Mouse (Mus musculus): ENCODE measurements around the gene Thg1l. TPM values are rescaled to one million over a fixed set of nuclear protein-coding genes. Genes with fewer than 3 reads are reported as not detected.
A peak's percentile ranks its signal among the peaks of the same experiment; 100 is the strongest.

The Thg1l gene
- polyA plus RNA-seq, 1 experiment = 7.9 TPM

DNA sequence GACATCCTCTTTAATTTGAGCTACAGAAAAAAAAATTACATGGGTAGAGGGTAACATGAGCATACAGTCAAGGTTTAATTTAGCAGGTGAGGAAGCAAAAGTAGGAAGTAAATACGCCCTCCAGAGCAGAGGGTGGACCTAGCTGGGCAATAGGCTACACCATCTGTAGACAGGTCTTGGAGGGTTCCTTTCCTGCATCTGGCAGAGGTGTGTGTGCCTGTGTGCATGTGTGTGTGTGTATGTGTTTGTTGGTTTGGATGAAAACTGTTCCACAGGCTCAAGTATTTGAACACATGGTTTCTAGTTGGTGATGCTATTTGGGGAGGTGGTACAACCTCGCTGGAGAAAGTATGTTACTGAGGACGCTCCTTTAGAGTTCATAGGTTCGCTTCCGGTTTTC, 18.3 kb upstream of the Thg1l start:
- Histone ChIP-seq H3K27ac (ENCODE audit: insufficient read depth, low read depth, low read length) (no peak overlapping the region), H3K4me1 (ENCODE audit: control insufficient read depth, insufficient read depth, low read length) (no peaks in the 10 kb centered on the region), H3K36me3 (ENCODE audit: control insufficient read depth, insufficient read depth, low read length) (no peaks in the 10 kb centered on the region), H3K27me3 (replicated peaks; ENCODE audit: control insufficient read depth, insufficient read depth, low read length) (no peaks in the 10 kb centered on the region), H3K4me3 (ENCODE audit: insufficient read depth, low read depth, low read length) (no peak overlapping the region)
- TF ChIP-seq CTCF (conservative IDR thresholded peaks at IDR 0.05; ENCODE audit: insufficient read depth, insufficient read length, low read depth, low read length) (no peak), POLR2A (IDR thresholded peaks at IDR 0.05; ENCODE audit: low read depth, low read length) (no peak)
- no peak for DNase-seq
- 85% methylated on average over 5 of the region's 5 CpGs for WGBS

DNA sequence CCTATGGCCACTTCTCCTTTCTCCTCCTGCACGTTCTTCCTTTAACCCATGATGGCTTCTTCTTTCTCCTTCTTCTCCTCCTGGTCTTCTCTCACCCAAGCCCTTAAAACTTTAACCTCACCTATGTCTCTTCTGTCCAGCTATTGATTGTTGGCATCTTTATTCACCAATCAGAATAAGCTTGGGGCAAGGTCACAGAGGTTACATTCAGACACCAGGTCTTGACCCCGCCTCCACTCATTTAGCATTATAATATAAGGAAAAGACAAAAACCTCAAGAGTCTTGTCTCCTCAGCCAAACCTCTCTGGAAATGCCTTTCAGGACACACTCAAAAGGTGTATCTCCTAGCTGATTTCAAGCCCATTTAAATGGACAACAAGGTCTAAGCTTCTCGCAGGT, 13.2 kb upstream of the Thg1l start:
- H3K27me3 ChIP-seq (replicated peaks; ENCODE audit: control insufficient read depth, insufficient read depth, low read length) = no peaks in the 10 kb centered on the region
- no peaks in the 10 kb centered on the region for H3K4me1 ChIP-seq (ENCODE audit: control insufficient read depth, insufficient read depth, low read length)
- TF ChIP-seq CTCF (conservative IDR thresholded peaks at IDR 0.05; ENCODE audit: insufficient read depth, insufficient read length, low read depth, low read length) (no peak), POLR2A (IDR thresholded peaks at IDR 0.05; ENCODE audit: low read depth, low read length) (no peak)
- H3K4me3 ChIP-seq (ENCODE audit: insufficient read depth, low read depth, low read length) = no peak overlapping the region
- no peak for DNase-seq
- no peaks in the 10 kb centered on the region for H3K36me3 ChIP-seq (ENCODE audit: control insufficient read depth, insufficient read depth, low read length)
- H3K27ac ChIP-seq (ENCODE audit: insufficient read depth, low read depth, low read length) = no peak overlapping the region
- 90% methylated on average over 3 of the region's 3 CpGs for WGBS

DNA sequence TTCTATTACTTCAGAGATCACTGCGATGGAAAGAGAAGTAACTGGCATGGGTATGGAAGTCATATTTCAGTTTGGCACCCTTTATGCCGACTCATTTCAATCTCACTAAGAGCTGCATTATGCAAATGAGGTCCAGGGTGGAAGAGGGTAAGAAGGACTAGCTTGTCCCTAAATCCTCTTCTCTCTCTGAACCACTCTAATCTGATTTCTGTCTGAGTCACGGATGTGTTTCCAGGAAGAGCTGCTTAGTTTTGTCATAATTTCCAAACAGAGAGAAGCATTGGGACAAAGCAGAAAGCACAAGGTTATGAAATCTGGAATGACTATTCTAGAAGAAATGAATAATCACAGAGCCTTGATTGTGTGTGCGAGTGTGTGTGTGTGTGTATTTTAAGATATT, 11.6 kb upstream of the Thg1l start:
- no peaks in the 10 kb centered on the region for H3K36me3 ChIP-seq (ENCODE audit: control insufficient read depth, insufficient read depth, low read length)
- no peak overlapping the region for H3K27ac ChIP-seq (ENCODE audit: insufficient read depth, low read depth, low read length)
- 77% methylated on average over 4 of the region's 4 CpGs for WGBS
- no peak overlapping the region for H3K4me3 ChIP-seq (ENCODE audit: insufficient read depth, low read depth, low read length)
- no peaks in the 10 kb centered on the region for H3K4me1 ChIP-seq (ENCODE audit: control insufficient read depth, insufficient read depth, low read length)
- no peaks in the 10 kb centered on the region for H3K27me3 ChIP-seq (replicated peaks; ENCODE audit: control insufficient read depth, insufficient read depth, low read length)
- TF ChIP-seq POLR2A (IDR thresholded peaks at IDR 0.05; ENCODE audit: low read depth, low read length) (no peak), CTCF (conservative IDR thresholded peaks at IDR 0.05; ENCODE audit: insufficient read depth, insufficient read length, low read depth, low read length) (no peak)
- DNase-seq = no peak

DNA sequence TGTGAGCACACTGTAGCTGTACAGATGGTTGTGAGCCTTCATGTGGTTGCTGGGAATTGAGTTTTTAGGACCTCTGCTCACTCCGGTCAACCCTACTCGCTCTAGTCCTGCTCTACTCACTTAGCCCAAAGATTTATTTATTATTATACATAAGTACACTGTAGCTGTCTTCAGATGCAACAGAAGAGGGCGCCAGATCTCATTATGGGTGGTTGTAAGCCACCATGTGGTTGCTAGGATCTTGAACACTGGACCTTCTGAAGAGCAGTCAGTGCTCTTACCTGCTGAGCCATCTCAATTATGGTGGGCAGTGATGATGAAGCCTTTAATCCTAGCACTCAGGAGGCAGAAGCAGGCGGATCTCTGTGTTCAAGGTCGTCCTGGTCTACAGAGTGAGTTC, 4.7 kb upstream of the Thg1l start:
- no peak for DNase-seq
- TF ChIP-seq CTCF (conservative IDR thresholded peaks at IDR 0.05; ENCODE audit: insufficient read depth, insufficient read length, low read depth, low read length) (0 out of 2 replicates have a peak, but pooled peaks have one; percentile 4), POLR2A (IDR thresholded peaks at IDR 0.05; ENCODE audit: low read depth, low read length) (no peak)
- WGBS = 86% methylated on average over 5 of the region's 5 CpGs
- Histone ChIP-seq H3K27me3 (replicated peaks; ENCODE audit: control insufficient read depth, insufficient read depth, low read length) (no peaks in the 10 kb centered on the region), H3K36me3 (ENCODE audit: control insufficient read depth, insufficient read depth, low read length) (no peaks in the 10 kb centered on the region), H3K4me3 (ENCODE audit: insufficient read depth, low read depth, low read length) (no peak overlapping the region), H3K27ac (ENCODE audit: insufficient read depth, low read depth, low read length) (no peak overlapping the region), H3K4me1 (ENCODE audit: control insufficient read depth, insufficient read depth, low read length) (no peaks in the 10 kb centered on the region)

DNA sequence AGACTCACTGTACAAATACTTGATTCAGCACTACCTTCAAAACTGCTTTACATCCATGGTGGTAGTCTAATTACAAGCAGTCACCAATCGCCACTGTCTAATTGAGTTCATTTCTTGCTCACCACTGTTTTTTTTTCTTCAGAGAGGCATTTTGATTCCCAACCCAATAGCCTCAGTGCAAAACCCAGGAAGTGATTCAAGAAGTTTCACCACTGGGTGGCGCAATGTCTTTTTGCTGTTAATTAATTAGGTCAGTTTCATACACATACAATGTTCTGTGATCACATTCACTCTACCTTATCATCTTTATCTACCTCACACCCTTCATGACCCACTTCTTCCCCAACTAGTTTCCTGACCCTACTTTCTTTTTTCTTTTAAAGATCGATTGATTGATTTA, 4.3 kb upstream of the Thg1l start:
- DNase-seq = no peak
- no peaks in the 10 kb centered on the region for H3K36me3 ChIP-seq (ENCODE audit: control insufficient read depth, insufficient read depth, low read length)
- no peak overlapping the region for H3K4me3 ChIP-seq (ENCODE audit: insufficient read depth, low read depth, low read length)
- no peaks in the 10 kb centered on the region for H3K4me1 ChIP-seq (ENCODE audit: control insufficient read depth, insufficient read depth, low read length)
- 78% methylated on average over 3 of the region's 3 CpGs for WGBS
- no peak for TF ChIP-seq CTCF (conservative IDR thresholded peaks at IDR 0.05; ENCODE audit: insufficient read depth, insufficient read length, low read depth, low read length)
- no peak for TF ChIP-seq POLR2A (IDR thresholded peaks at IDR 0.05; ENCODE audit: low read depth, low read length)
- H3K27ac ChIP-seq (ENCODE audit: insufficient read depth, low read depth, low read length) = no peak overlapping the region
- no peaks in the 10 kb centered on the region for H3K27me3 ChIP-seq (replicated peaks; ENCODE audit: control insufficient read depth, insufficient read depth, low read length)

DNA sequence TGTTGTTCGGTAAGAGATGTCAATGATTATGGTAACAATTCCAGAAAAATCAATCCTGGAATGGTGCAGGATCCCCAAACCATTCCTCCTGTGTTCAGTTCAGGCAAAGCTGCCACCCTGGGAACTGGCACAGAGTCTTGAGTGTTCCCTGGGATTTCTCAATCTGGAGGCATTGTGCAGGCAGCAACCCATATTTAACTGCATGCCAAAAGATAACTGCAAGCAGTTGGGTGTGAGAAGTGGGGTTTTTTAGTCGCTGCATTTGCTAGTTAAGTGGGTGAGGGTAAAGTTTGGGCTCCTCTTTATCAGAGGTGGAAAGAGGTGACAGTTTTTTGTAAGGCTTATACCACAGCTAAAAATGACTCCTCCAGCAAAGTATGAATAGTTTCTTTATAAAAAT, 7.8 kb downstream of the Thg1l start:
- no peaks in the 10 kb centered on the region for H3K27me3 ChIP-seq (replicated peaks; ENCODE audit: control insufficient read depth, insufficient read depth, low read length)
- WGBS = 89% methylated on average over 2 of the region's 2 CpGs

DNA sequence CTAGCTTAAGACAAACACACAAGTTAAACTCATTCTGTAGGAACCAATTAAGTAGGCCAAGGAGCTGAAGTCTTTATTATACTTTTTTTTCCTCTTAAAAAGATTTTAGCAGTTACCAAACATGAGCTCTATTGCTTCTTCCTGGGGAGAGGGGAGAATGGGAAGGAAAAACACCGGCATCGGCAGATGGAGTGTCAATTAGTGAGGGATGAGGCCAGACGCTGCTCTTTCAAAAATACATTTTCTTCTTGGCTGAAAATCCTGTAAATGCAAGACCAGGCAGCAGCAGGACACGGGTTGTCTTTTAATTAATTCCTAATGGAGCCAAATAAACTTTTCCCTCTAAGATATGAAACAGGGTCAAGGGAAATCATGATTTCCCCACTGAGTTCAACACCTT, 8.5 kb downstream of the Thg1l start:
- TF ChIP-seq POLR2A (IDR thresholded peaks at IDR 0.05; ENCODE audit: low read depth, low read length) (no peak), CTCF (conservative IDR thresholded peaks at IDR 0.05; ENCODE audit: insufficient read depth, insufficient read length, low read depth, low read length) (no peak)
- Histone ChIP-seq H3K4me3 (ENCODE audit: insufficient read depth, low read depth, low read length) (no peak overlapping the region), H3K27me3 (replicated peaks; ENCODE audit: control insufficient read depth, insufficient read depth, low read length) (no peaks in the 10 kb centered on the region), H3K36me3 (ENCODE audit: control insufficient read depth, insufficient read depth, low read length) (no peaks in the 10 kb centered on the region), H3K27ac (ENCODE audit: insufficient read depth, low read depth, low read length) (no peak overlapping the region), H3K4me1 (ENCODE audit: control insufficient read depth, insufficient read depth, low read length) (no peaks in the 10 kb centered on the region)
- DNase-seq = no peak
- WGBS = 86% methylated on average over 4 of the region's 4 CpGs

More for the DNA sequence above, 7.8 kb downstream of the Thg1l start:
- no peak for DNase-seq
- TF ChIP-seq POLR2A (IDR thresholded peaks at IDR 0.05; ENCODE audit: low read depth, low read length) (no peak), CTCF (conservative IDR thresholded peaks at IDR 0.05; ENCODE audit: insufficient read depth, insufficient read length, low read depth, low read length) (no peak)
- Histone ChIP-seq H3K27ac (ENCODE audit: insufficient read depth, low read depth, low read length) (no peak overlapping the region), H3K36me3 (ENCODE audit: control insufficient read depth, insufficient read depth, low read length) (no peaks in the 10 kb centered on the region), H3K4me1 (ENCODE audit: control insufficient read depth, insufficient read depth, low read length) (no peaks in the 10 kb centered on the region), H3K4me3 (ENCODE audit: insufficient read depth, low read depth, low read length) (no peak overlapping the region)
